Mouse (Mus musculus): Measurements from ENCODE around the gene Mcrs1.

DNA sequence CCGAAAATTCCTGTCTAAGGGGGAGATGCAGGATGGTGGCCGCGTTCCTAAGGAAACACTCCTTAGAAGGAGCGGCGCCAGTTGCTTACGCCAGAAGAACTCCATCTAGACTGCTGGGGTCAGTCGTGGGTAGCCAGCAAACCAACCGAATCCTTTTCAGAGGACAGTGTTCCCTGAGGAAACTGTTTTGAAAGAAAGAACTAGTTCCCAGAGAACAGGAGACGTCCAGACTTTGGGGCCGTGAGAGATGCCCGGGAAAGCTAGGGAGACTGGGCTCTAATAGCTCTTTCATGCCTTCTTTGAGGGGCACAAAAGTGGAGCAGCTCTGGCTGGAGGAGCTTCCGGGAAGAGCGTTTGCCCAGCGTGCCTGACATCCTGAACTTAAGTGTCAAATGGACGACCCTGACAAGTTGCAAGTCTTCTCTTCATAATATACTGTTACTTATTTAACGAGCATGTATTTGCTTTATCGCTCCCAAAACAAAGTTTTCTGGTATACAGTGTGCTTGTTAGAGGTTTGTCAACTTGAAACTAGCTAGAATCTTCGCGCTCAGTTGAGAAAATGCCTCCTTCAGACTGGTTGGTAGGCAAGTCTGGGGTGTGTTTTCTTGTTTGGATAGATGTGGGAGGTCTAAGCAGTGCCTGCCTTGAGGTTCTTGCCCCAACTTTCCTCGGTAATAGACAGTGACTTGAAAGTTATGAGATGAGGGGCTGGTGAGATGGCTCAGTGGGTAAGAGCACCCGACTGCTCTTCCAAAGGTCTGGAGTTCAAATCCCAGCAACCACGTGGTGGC lies 817 bp upstream of the Mcrs1 start:
- no peak for TF ChIP-seq CTCF (IDR thresholded peaks at IDR 0.05; ENCODE audit: low read depth, low read length)
- TF ChIP-seq POLR2AphosphoS5 (IDR thresholded peaks at IDR 0.05; ENCODE audit: insufficient replicate concordance, low read depth, low read length) = no peak
- no peak for TF ChIP-seq GATA1 (IDR thresholded peaks at IDR 0.05; ENCODE audit: borderline replicate concordance, low read length)

Measured in G1E (cell line).